Mouse (Mus musculus): Measurements from ENCODE around the gene Nosip. TPM values are rescaled to one million over a fixed set of nuclear protein-coding genes. Genes with fewer than 3 reads are reported as not detected.

Gene Nosip
- polyA plus RNA-seq, 1 experiment from 2014 or later: 53.8 TPM

GRCm38 (mm10) chr7:45053931-45054510 lies 8.2 kb upstream of the Nosip start:
- H3K36me3 ChIP-seq (ENCODE audit: control insufficient read depth, insufficient read depth, low read length): peaks cover 18% of the 10 kb centered on the region
- peak overlapping the region; percentile 97 for H3K4me2 ChIP-seq (ENCODE audit: low read length)
- peaks cover 7 to 14% of the 10 kb centered on the region in 2 experiments; a peak in 3 of 4 replicates for H3K4me1 ChIP-seq (ENCODE audit: control insufficient read depth in 2 of 2, insufficient read depth in 2 of 2, low read length in 2 of 2)
- WGBS: under 1% methylated on average over 33 of the region's 33 CpGs
- H3K4me3 ChIP-seq (ENCODE audit: control insufficient read depth in 1 of 2, insufficient read depth in 1 of 2, low read depth in 1 of 2, low read length in 2 of 2): peak overlapping the region; percentile 45 to 75
- peak overlapping the region; percentile 92 for H3K9ac ChIP-seq (ENCODE audit: low read length)
- H3K9me3 ChIP-seq (ENCODE audit: control insufficient read depth, low read length): no peaks in the 10 kb centered on the region
- peak; percentile 95 for ATAC-seq (ENCODE audit: insufficient number of reproducible peaks, insufficient read depth, low FRiP score, low read depth)
- peak overlapping the region; percentile 92 to 97 for H3K27ac ChIP-seq (replicated peaks in 1 of 2; ENCODE audit: control insufficient read depth in 1 of 2, insufficient read depth in 1 of 2, low read depth in 2 of 2, low read length in 2 of 2)
- no peaks in the 10 kb centered on the region for H3K27me3 ChIP-seq (ENCODE audit: control insufficient read depth, insufficient read depth, low read length)

DNA sequence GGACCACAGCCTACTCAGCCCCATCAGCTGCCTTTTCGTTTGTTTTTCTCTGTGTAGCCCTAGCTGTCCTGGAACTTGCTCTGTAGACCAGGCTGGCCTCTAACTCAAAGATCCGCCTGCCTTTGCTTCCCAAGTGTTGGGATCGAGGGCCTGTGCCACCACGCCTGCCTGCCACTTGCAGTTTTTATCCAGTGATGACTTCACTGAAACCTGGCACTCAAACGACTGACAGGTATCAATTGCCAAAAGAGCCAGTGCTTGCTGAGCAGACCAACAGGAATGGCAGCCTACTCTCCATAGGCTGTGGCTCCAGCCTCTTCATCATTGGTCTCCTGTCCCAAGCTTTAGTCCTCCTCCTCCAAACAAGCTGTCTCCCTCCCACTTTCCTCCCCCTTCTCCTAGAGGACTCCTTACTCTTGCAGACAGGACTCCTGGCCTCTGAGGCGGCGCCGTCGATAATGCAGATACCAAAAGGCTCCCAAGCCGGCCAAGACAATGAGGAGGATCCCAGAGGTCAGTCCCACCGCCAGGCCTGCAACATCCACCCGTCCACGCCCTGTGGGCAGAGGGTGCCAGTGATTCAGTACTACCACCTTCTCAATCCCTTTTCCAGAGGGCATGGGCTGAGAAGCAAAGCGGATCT lies 5.8 kb upstream of the Nosip start:
- WGBS: 61% methylated on average over 14 of the region's 14 CpGs
- no peaks in the 10 kb centered on the region for H3K9me3 ChIP-seq (ENCODE audit: control insufficient read depth, low read length)
- H3K36me3 ChIP-seq (ENCODE audit: control insufficient read depth, insufficient read depth, low read length): no peaks in the 10 kb centered on the region
- H3K4me3 ChIP-seq (ENCODE audit: control insufficient read depth in 1 of 2, insufficient read depth in 1 of 2, low read depth in 1 of 2, low read length in 2 of 2): no peak overlapping the region
- no peak overlapping the region for H3K4me2 ChIP-seq (ENCODE audit: low read length)
- no peak overlapping the region for H3K27ac ChIP-seq (replicated peaks in 1 of 2; ENCODE audit: control insufficient read depth in 1 of 2, insufficient read depth in 1 of 2, low read depth in 2 of 2, low read length in 2 of 2)
- no peak overlapping the region for H3K9ac ChIP-seq (ENCODE audit: low read length)
- no peaks in the 10 kb centered on the region for H3K27me3 ChIP-seq (ENCODE audit: control insufficient read depth, insufficient read depth, low read length)
- H3K4me1 ChIP-seq (ENCODE audit: control insufficient read depth in 2 of 2, insufficient read depth in 2 of 2, low read length in 2 of 2): peaks cover 7 to 8% of the 10 kb centered on the region in 2 experiments; a peak in 3 of 4 replicates
- ATAC-seq (ENCODE audit: insufficient number of reproducible peaks, insufficient read depth, low FRiP score, low read depth): no peak

DNA sequence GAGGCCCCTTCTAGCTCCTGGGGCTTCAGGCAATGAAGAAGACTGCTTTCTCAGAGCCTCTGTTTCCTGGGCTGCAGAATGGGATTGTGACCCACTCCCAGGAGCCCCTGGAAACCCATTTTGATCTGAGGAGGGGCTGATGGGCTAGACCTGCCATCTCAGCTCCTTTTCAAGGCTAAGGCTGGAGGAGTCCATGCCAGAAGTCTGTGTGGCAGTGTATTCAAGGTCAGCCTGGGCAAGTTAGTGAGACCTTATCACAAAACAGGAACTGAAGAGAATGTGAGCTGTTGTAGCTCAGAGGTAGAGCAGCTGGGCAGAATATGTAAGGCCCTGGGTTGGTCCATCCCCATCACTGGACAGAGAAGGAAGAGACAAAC lies 5.3 kb upstream of the Nosip start:
- Histone ChIP-seq H3K27ac (replicated peaks in 1 of 2; ENCODE audit: control insufficient read depth in 1 of 2, insufficient read depth in 1 of 2, low read depth in 2 of 2, low read length in 2 of 2) (no peak overlapping the region), H3K27me3 (ENCODE audit: control insufficient read depth, insufficient read depth, low read length) (no peaks in the 10 kb centered on the region), H3K4me3 (ENCODE audit: control insufficient read depth in 1 of 2, insufficient read depth in 1 of 2, low read depth in 1 of 2, low read length in 2 of 2) (no peak overlapping the region), H3K4me1 (ENCODE audit: control insufficient read depth in 2 of 2, insufficient read depth in 2 of 2, low read length in 2 of 2) (peaks cover 5 to 7% of the 10 kb centered on the region in 2 experiments; a peak in 3 of 4 replicates), H3K9me3 (ENCODE audit: control insufficient read depth, low read length) (no peaks in the 10 kb centered on the region), H3K4me2 (ENCODE audit: low read length) (no peak overlapping the region), H3K36me3 (ENCODE audit: control insufficient read depth, insufficient read depth, low read length) (no peaks in the 10 kb centered on the region), H3K9ac (ENCODE audit: low read length) (no peak overlapping the region)
- no peak for ATAC-seq (ENCODE audit: insufficient number of reproducible peaks, insufficient read depth, low FRiP score, low read depth)

- no peak overlapping the region for H3K9ac ChIP-seq (ENCODE audit: low read length)
- no peak for ATAC-seq (ENCODE audit: insufficient number of reproducible peaks, insufficient read depth, low FRiP score, low read depth)
- no peaks in the 10 kb centered on the region; the same call in 1 of the 2 replicates for H3K36me3 ChIP-seq (ENCODE audit: control insufficient read depth, insufficient read depth, low read length)
- H3K27me3 ChIP-seq (ENCODE audit: control insufficient read depth, insufficient read depth, low read length): no peaks in the 10 kb centered on the region
- peaks cover 5 to 13% of the 10 kb centered on the region in 2 experiments; a peak in 3 of 4 replicates for H3K4me1 ChIP-seq (ENCODE audit: control insufficient read depth in 2 of 2, insufficient read depth in 2 of 2, low read length in 2 of 2)
- H3K27ac ChIP-seq (replicated peaks in 1 of 2; ENCODE audit: control insufficient read depth in 1 of 2, insufficient read depth in 1 of 2, low read depth in 2 of 2, low read length in 2 of 2): no peak overlapping the region
- H3K4me2 ChIP-seq (ENCODE audit: low read length): no peak overlapping the region
- no peaks in the 10 kb centered on the region for H3K9me3 ChIP-seq (ENCODE audit: control insufficient read depth, low read length)
- 74% methylated on average over 10 of the region's 10 CpGs for whole genome bisulfite sequencing
- no peak overlapping the region for H3K4me3 ChIP-seq (ENCODE audit: control insufficient read depth in 1 of 2, insufficient read depth in 1 of 2, low read depth in 1 of 2, low read length in 2 of 2)
These were observed 3.3 kb upstream of the Nosip start for GRCm38 (mm10) chr7:45058607-45059571.

- Histone ChIP-seq H3K27ac (replicated peaks in 1 of 2; ENCODE audit: control insufficient read depth in 1 of 2, insufficient read depth in 1 of 2, low read depth in 2 of 2, low read length in 2 of 2) (no peak overlapping the region), H3K36me3 (ENCODE audit: control insufficient read depth, insufficient read depth, low read length) (no peaks in the 10 kb centered on the region; the same call in 1 of the 2 replicates), H3K4me1 (ENCODE audit: control insufficient read depth in 2 of 2, insufficient read depth in 2 of 2, low read length in 2 of 2) (peaks cover 5 to 13% of the 10 kb centered on the region in 2 experiments; a peak in 3 of 4 replicates), H3K4me3 (ENCODE audit: control insufficient read depth in 1 of 2, insufficient read depth in 1 of 2, low read depth in 1 of 2, low read length in 2 of 2) (no peak overlapping the region), H3K9me3 (ENCODE audit: control insufficient read depth, low read length) (no peaks in the 10 kb centered on the region), H3K9ac (ENCODE audit: low read length) (no peak overlapping the region), H3K4me2 (ENCODE audit: low read length) (no peak overlapping the region), H3K27me3 (ENCODE audit: control insufficient read depth, insufficient read depth, low read length) (no peaks in the 10 kb centered on the region)
- WGBS: 73% methylated on average over 6 of the region's 6 CpGs
- ATAC-seq (ENCODE audit: insufficient number of reproducible peaks, insufficient read depth, low FRiP score, low read depth): no peak
These were observed 1.6 kb upstream of the Nosip start for GRCm38 (mm10) chr7:45060632-45061122.

GRCm38 (mm10) chr7:45061532-45062075 lies 625 bp upstream of the Nosip start:
- ATAC-seq (ENCODE audit: insufficient number of reproducible peaks, insufficient read depth, low FRiP score, low read depth): no peak
- 15% methylated on average over 11 of the region's 11 CpGs for WGBS

More at GRCm38 (mm10) chr7:45061532-45062075, 625 bp upstream of the Nosip start:
- H3K9me3 ChIP-seq (ENCODE audit: control insufficient read depth, low read length): no peaks in the 10 kb centered on the region
- H3K4me1 ChIP-seq (ENCODE audit: control insufficient read depth in 2 of 2, insufficient read depth in 2 of 2, low read length in 2 of 2): peaks cover 5 to 13% of the 10 kb centered on the region in 2 experiments; a peak in 3 of 4 replicates
- H3K36me3 ChIP-seq (ENCODE audit: control insufficient read depth, insufficient read depth, low read length): no peaks in the 10 kb centered on the region; the same call in 1 of the 2 replicates
- H3K4me3 ChIP-seq (ENCODE audit: control insufficient read depth in 1 of 2, insufficient read depth in 1 of 2, low read depth in 1 of 2, low read length in 2 of 2): peak overlapping the region; percentile 11 to 76
- H3K27me3 ChIP-seq (ENCODE audit: control insufficient read depth, insufficient read depth, low read length): no peaks in the 10 kb centered on the region
- H3K27ac ChIP-seq (replicated peaks in 1 of 2; ENCODE audit: control insufficient read depth in 1 of 2, insufficient read depth in 1 of 2, low read depth in 2 of 2, low read length in 2 of 2): peak overlapping the region; percentile 40 to 88; a peak in 3 of 4 replicates
- peak overlapping the region; percentile 68 for H3K4me2 ChIP-seq (ENCODE audit: low read length)
- peak overlapping the region; percentile 78 for H3K9ac ChIP-seq (ENCODE audit: low read length)

Measured in heart, embryonic 14.5 days (tissue).